Mouse (Mus musculus): ENCODE measurements around the gene Gm5475.

- TF ChIP-seq CTCF (IDR thresholded peaks at IDR 0.05; ENCODE audit: low read depth) = no peak
- TF ChIP-seq EP300 (IDR thresholded peaks at IDR 0.05; ENCODE audit: low read depth) = no peak
Measured at GRCm38 (mm10) chr15:100414011-100414410, 7.9 kb upstream of the Gm5475 start.
